Mouse (Mus musculus): Measurements from ENCODE around the gene Slfn9. TPM values are rescaled to one million over a fixed set of nuclear protein-coding genes. Genes with fewer than 3 reads are reported as not detected.
"Not testable (repeated sequence)": the region's sequence is repeated elsewhere in the genome, so short reads cannot be mapped to it uniquely, and the experiment has no call there.

Gene Slfn9
- total RNA-seq, 2 experiments from 2014 or later, result 0.10 to 0.36 TPM

DNA sequence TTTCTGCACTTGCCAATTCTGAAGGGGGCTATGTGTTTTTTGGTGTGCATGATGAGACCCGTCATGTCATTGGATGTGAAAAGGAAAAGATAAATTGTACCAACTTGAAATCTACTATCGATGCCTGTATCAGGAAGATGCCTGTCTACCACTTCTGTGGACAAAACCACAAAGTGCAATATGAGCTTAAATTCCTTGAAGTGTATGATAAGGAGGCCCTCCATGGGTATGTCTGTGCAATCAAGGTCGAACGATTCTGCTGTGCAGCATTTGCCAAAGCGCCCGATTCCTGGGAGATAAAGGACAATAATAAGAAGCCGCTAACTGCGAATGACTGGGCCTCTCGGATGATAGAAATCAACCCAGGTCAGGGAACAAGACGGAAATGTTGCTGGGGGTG lies 34.7 kb downstream of the Slfn9 start:
- no peak for DNase-seq (ENCODE audit: low spot score in 2 of 2)

DNA sequence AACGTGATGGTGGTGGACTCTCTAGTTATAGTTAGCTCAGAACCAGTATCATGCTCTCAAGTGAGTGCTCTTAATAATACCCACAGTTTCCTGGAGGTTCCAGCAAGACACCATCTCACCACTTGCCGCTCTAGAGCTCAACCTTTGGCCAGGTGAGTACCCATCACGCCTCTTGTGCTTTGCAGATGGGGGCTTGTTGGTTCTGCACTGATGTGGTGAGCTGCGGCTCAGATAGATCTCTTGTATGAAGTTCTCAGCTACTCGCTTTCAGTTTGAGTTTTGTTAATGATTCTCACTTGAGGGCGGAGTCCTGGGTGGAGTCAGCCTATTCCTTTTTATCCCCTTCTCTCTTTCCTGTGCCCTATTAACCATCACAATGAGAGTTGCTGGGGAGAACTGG lies 37.0 kb downstream of the Slfn9 start:
- DNase-seq (ENCODE audit: low spot score in 2 of 2), result no peak

- no peak for DNase-seq (ENCODE audit: low spot score in 2 of 2)
These were observed 38.8 kb downstream of the Slfn9 start for GRCm38 (mm10) chr11:82952612-82953542.

DNA sequence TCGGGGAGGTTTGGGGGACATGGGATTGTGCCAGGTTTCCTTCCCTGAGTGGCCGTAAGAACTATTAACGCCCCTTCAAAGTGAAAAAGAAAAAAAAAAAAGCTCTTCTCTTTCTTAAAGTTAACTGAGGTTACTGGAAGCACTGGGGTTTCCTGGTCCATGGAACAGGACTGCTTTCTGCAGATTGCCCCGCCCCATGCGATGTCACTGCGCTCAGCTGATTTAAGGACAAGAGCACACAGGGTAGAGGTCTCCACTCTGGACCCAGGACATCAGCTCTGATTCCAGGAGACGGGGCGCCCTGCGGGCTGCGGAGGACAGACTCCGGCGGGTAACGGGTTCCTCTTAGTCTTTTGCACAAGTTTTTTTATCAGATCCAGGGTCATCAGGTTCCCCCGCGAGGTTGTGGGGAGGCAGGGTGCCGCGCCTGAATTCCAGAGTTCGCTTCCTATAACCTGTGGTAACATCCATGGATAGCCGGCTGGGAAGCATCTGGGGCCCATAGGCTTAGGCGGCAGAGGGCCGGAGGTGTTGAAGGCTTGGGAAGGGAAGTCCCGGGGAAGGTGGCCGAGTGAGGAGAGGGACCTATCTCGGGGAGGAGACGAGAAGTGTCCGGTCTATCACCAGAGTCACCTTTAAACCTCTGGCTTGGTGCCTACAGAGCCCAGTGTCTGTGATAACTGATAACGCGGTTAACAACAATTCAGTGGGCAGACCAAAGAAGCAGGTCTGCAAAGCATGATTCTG lies 39.6 kb downstream of the Slfn9 start:
- no peak for DNase-seq (ENCODE audit: low spot score in 2 of 2)

- no peak for DNase-seq (ENCODE audit: low spot score in 2 of 2)
These were observed 40.7 kb downstream of the Slfn9 start, which contains the start of gene Slfn5 for GRCm38 (mm10) chr11:82950736-82951481. Gene Slfn5 (plus strand): TSS chr11:82951349.

- DNase-seq (ENCODE audit: low spot score in 2 of 2), result no peak
These were observed 42.6 kb downstream of the Slfn9 start for GRCm38 (mm10) chr11:82949036-82949435.

GRCm38 (mm10) chr11:82947457-82947856 lies 44.2 kb downstream of the Slfn9 start:
- DNase-seq (ENCODE audit: low spot score in 2 of 2), result no peak

DNA sequence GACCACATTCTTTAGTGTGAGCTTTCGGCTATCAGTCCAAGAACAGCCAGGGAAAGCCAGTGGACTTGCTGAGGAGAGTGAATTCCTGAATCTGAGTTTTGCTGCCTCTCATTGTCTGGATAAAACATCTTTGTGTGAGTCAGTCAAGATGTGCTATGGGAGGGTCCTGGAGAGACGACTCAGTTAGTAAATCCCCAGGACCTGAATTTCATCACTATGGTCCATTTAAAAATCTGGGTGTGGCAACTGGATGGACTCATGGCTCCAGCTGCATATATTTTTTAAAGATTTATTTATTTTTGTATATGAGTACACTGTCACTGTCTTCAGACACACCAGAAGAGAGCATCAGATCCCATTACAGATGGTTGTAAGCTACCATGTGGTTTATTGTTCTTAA lies 46.0 kb downstream of the Slfn9 start:
- DNase-seq (ENCODE audit: low spot score in 2 of 2), result no peak

- no peak for DNase-seq (ENCODE audit: low spot score in 2 of 2)
These were observed 48.3 kb downstream of the Slfn9 start for GRCm38 (mm10) chr11:82943336-82943735.

GRCm38 (mm10) chr11:82933186-82933585 lies 58.4 kb downstream of the Slfn9 start:
- DNase-seq (ENCODE audit: low spot score in 2 of 2), result no peak

DNA sequence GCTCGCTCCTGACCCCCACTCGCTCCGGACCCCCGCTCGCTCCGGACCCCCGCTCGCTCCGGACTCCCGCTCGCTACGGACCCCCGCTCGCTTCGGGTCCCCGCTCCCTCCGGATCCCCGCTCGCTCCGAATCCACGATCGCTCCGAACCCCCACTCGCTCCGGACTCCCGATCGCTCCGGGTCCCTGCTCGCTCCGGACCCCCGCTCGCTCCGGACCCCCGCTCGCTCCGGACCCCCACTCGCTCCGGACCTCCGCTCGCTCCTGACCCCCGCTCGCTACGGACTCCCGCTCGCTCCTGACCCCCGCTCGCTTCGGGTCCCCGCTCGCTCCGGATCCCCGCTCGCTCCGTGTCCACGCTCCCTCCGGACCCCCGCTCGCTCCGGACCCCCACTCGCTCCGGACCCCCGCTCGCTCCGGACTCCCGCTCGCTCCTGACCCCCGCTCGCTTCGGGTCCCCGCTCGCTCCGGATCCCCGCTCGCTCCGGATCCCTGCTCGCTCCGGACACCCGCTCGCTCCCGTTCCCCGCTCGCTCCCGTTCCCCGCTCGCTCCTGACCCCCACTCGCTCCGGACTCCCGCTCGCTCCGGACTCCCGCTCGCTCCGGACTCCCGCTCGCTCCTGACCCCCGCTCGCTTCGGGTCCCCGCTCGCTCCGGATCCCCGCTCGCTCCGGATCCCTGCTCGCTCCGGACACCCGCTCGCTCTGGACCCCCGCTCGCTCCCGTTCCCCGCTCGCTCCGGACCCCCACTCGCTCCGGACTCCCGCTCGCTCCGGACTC lies 59.8 kb downstream of the Slfn9 start:
- not testable (repeated sequence) for DNase-seq (ENCODE audit: low spot score in 2 of 2)

- DNase-seq (ENCODE audit: low spot score in 2 of 2), result not testable (repeated sequence)
These were observed 60.5 kb downstream of the Slfn9 start for GRCm38 (mm10) chr11:82931161-82931560.

- DNase-seq (ENCODE audit: low spot score in 2 of 2), result not testable (repeated sequence)
These were observed 61.2 kb downstream of the Slfn9 start for GRCm38 (mm10) chr11:82930391-82930955.

DNA sequence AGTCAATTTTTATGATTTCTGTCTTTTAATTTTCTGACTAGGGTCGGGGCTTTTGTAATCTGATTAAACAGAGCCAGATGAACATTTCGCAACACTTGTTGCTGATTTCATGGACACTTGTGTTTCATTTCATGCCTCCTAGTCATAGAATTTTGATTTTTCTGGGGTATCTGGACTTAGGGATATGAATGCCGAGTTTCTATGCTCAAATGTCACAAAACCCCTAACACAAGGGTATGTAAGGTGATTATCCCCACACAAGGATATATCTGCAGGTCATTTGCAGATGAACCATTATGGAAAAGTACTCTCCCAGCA lies 62.0 kb downstream of the Slfn9 start:
- no peak for DNase-seq (ENCODE audit: low spot score in 2 of 2)

GRCm38 (mm10) chr11:82928897-82929632 lies 62.6 kb downstream of the Slfn9 start:
- DNase-seq (ENCODE audit: low spot score in 2 of 2), result no peak

Small RNA genes lying within 50 kb of the gene (microRNA-seq; reads per million reads assigned to microRNA genes)
- gene Gm27598 (0 reads per million in 2 experiments), gene Mir7679 (0 reads per million in 2 experiments)

Other genes starting within 250 kb of the Slfn9 start
- gene Cct6b, start 227.5 kb downstream of the Slfn9 start, total RNA-seq (2021), result under 1 TPM; 0.28 to 0.47 TPM
- gene Zfp830, start 227.5 kb downstream of the Slfn9 start, total RNA-seq (2021), result 10 to 100 TPM; 15.2 to 18.2 TPM
- gene Lig3, start 210.7 kb downstream of the Slfn9 start, total RNA-seq (2021), result 10 to 100 TPM; 20.7 to 22.4 TPM
- gene Rffl, start 120.6 kb downstream of the Slfn9 start, total RNA-seq (2021), result 10 to 100 TPM in 1 of 2 experiments, 1 to 10 TPM in 1; 9.7 to 12.0 TPM
- gene Rad51d, start 101.2 kb downstream of the Slfn9 start, total RNA-seq (2021), result 10 to 100 TPM; 14.7 to 18.0 TPM
- not detected for gene Fndc8, start 99.7 kb downstream of the Slfn9 start, total RNA-seq (2021)
- gene Nle1, start 83.4 kb downstream of the Slfn9 start, total RNA-seq (2021), result 10 to 100 TPM; 33.6 to 37.6 TPM
- 1 to 10 TPM in 1 of 2 experiments, under 1 TPM in 1; 0.79 to 1.1 TPM for gene Unc45b, start 81.3 kb downstream of the Slfn9 start, total RNA-seq (2021)
- gene Slfn5, start 40.5 kb downstream of the Slfn9 start, total RNA-seq (2021), result 1 to 10 TPM; 2.9 to 3.4 TPM
- gene Slfn8, start 29.0 kb upstream of the Slfn9 start, total RNA-seq (2021), result under 1 TPM; 0.32 to 0.46 TPM
- gene Slfn2, start 73.3 kb upstream of the Slfn9 start, total RNA-seq (2021), result 1 to 10 TPM in 1 of 2 experiments, under 1 TPM in 1; 0.62 to 1.1 TPM
- not detected for gene Slfn1, start 125.0 kb upstream of the Slfn9 start, total RNA-seq (2021)
- gene Slfn4, start 183.4 kb upstream of the Slfn9 start, total RNA-seq (2021), result under 1 TPM in 1 of 2 experiments, not detected in 1; 0.17 TPM
- gene Slfn3, start 199.5 kb upstream of the Slfn9 start, total RNA-seq (2021), result under 1 TPM; 0.48 to 0.52 TPM

Measured in layer of hippocampus, adult 18-20 months (tissue).